Mouse (Mus musculus) yolk sac, embryonic 10.5 days (tissue): ENCODE results near the gene Sntg2.

Experiments used
- DNase-seq: peaks from one replicate; pipeline ENCODE4 v3.0.0-alpha.2; 2017; ENCODE audit warnings: low spot score

Sntg2 gene

GRCm38 (mm10) chr12:30201031-30201430 is 172.1 kb downstream of the Sntg2 start:
- DNase-seq = no peak

- no peak for DNase-seq
Measured at GRCm38 (mm10) chr12:30200621-30201020, 172.6 kb downstream of the Sntg2 start.

- DNase-seq = peak; percentile 15
Measured at GRCm38 (mm10) chr12:30199735-30200134, 173.4 kb downstream of the Sntg2 start.

GRCm38 (mm10) chr12:30198250-30198649 is 174.9 kb downstream of the Sntg2 start:
- DNase-seq = peak; percentile 15

- DNase-seq = no peak
Measured at GRCm38 (mm10) chr12:30181721-30182120, 191.5 kb downstream of the Sntg2 start.

GRCm38 (mm10) chr12:30179623-30180022 is 193.6 kb downstream of the Sntg2 start:
- DNase-seq = no peak

GRCm38 (mm10) chr12:30177966-30178365 is 195.2 kb downstream of the Sntg2 start:
- DNase-seq = no peak

GRCm38 (mm10) chr12:30177529-30177928 is 195.6 kb downstream of the Sntg2 start:
- DNase-seq = no peak

- no peak for DNase-seq
Measured at GRCm38 (mm10) chr12:30168491-30168890, 204.7 kb downstream of the Sntg2 start.

- no peak for DNase-seq
Measured at GRCm38 (mm10) chr12:30164538-30164937, 208.6 kb downstream of the Sntg2 start.

GRCm38 (mm10) chr12:30164005-30164404 is 209.2 kb downstream of the Sntg2 start:
- no peak for DNase-seq

GRCm38 (mm10) chr12:30161731-30162406 is 211.3 kb downstream of the Sntg2 start:
- DNase-seq = no peak

- DNase-seq = no peak
Measured at GRCm38 (mm10) chr12:30160475-30160874, 212.7 kb downstream of the Sntg2 start.

GRCm38 (mm10) chr12:30159788-30160187 is 213.4 kb downstream of the Sntg2 start:
- no peak for DNase-seq

- no peak for DNase-seq
Measured at GRCm38 (mm10) chr12:30154079-30154673, 219.0 kb downstream of the Sntg2 start.

- no peak for DNase-seq
Measured at GRCm38 (mm10) chr12:30142085-30142484, 231.1 kb downstream of the Sntg2 start.

GRCm38 (mm10) chr12:30132524-30132923 is 240.7 kb downstream of the Sntg2 start, which contains the start of gene Tpo:
Gene Tpo (minus strand): TSS chr12:30132624.
- no peak for DNase-seq

GRCm38 (mm10) chr12:30129411-30129716 is 243.8 kb downstream of the Sntg2 start:
- no peak for DNase-seq

GRCm38 (mm10) chr12:30128561-30129410 is 244.4 kb downstream of the Sntg2 start:
- DNase-seq = peak; percentile 37
